Mouse (Mus musculus) heart, embryonic 12.5 days (tissue): ENCODE measurements around the gene Spock2. TPM values are rescaled to one million over a fixed set of nuclear protein-coding genes. Genes with fewer than 3 reads are reported as not detected.
"Not testable (repeated sequence)": the region's sequence is repeated elsewhere in the genome, so short reads cannot be mapped to it uniquely, and the experiment has no call there.

Experiments used
- ATAC-seq: fragments of 200-750 bp; cut with Nextera tagmentation; 2 replicates; pipeline ENCODE4 v1.8.0; 2017; ENCODE audit warnings: moderate TSS enrichment, moderate library complexity; ENCODE audit not compliant: insufficient number of reproducible peaks, low FRiP score
- H3K27ac ChIP-seq: fragments of 300-500 bp; sonication (generic); 2 replicates; pipeline ENCODE4 v1.5.1; 2016; ENCODE audit warnings: mild to moderate bottlenecking, moderate library complexity; ENCODE audit not compliant: poor library complexity, severe bottlenecking
- H3K27me3 ChIP-seq: fragments of 300-500 bp; sonication (generic); replicated peaks from 2 replicates; pipeline ENCODE4 v1.6.1; 2016; ENCODE audit warnings: mild to moderate bottlenecking, moderate library complexity
- H3K36me3 ChIP-seq: fragments of 300-500 bp; sonication (generic); 2 replicates; pipeline ENCODE4 v1.6.1; 2016; ENCODE audit warnings: mild to moderate bottlenecking, moderate library complexity
- H3K4me1 ChIP-seq: fragments of 300-500 bp; sonication (generic); replicated peaks from 2 replicates; pipeline ENCODE4 v1.6.1; 2016; ENCODE audit warnings: mild to moderate bottlenecking
- H3K4me2 ChIP-seq: fragments of 300-500 bp; sonication (generic); 2 replicates; pipeline ENCODE4 v1.6.1; 2016; ENCODE audit warnings: mild to moderate bottlenecking, moderate library complexity
- H3K4me3 ChIP-seq: fragments of 300-500 bp; sonication (generic); 2 replicates; pipeline ENCODE4 v1.5.1; 2016; ENCODE audit warnings: mild to moderate bottlenecking
- H3K9ac ChIP-seq: fragments of 300-500 bp; sonication (generic); 2 replicates; pipeline ENCODE4 v1.6.1; 2016; ENCODE audit warnings: mild to moderate bottlenecking, moderate library complexity
- H3K9me3 ChIP-seq: fragments of 300-500 bp; sonication (generic); replicated peaks from 2 replicates; pipeline ENCODE4 v1.6.1; 2016; ENCODE audit warnings: mild to moderate bottlenecking, moderate library complexity
- WGBS: fragments of 180-500 bp; shearing (Covaris S2); methylation state at CpG from one replicate; pipeline ENCODE4 v1.1.7; 2016; 5-methylcytosine and 5-hydroxymethylcytosine counted together
- microRNA-seq: library from miRNA; unstranded; fragments of <30 nt; microRNA quantifications from one replicate; pipeline ENCODE4, GENCODE M21; 2017
- polyA plus RNA-seq: library from polyadenylated mRNA; unstranded; fragments of >200 nt; fragmentation: Nextera tagmentation; extraction: Ambion mirVana; gene quantifications from 2 replicates; pipeline ENCODE4 v1.2.1, GENCODE M21; 2016

The Spock2 gene
- polyA plus RNA-seq, 1 experiment from 2014 or later = 2.3 TPM

- Histone ChIP-seq H3K9me3 (no peaks in the 10 kb centered on the region), H3K27me3 (no peaks in the 10 kb centered on the region), H3K36me3 (no peaks in the 10 kb centered on the region), H3K4me2 (no peak overlapping the region), H3K4me3 (no peak overlapping the region), H3K27ac (no peak overlapping the region), H3K9ac (no peak overlapping the region), H3K4me1 (no peaks in the 10 kb centered on the region)
- WGBS = 67% methylated on average over 10 of the region's 10 CpGs
- ATAC-seq = no peak
Observed at GRCm38 (mm10) chr10:60170326-60171089, 64.5 kb downstream of the Spock2 start.

GRCm38 (mm10) chr10:60171368-60171767, 65.3 kb downstream of the Spock2 start:
- Histone ChIP-seq H3K4me3 (no peak overlapping the region), H3K9ac (no peak overlapping the region), H3K4me2 (no peak overlapping the region), H3K27me3 (no peaks in the 10 kb centered on the region), H3K4me1 (no peaks in the 10 kb centered on the region), H3K36me3 (no peaks in the 10 kb centered on the region), H3K9me3 (no peaks in the 10 kb centered on the region), H3K27ac (no peak overlapping the region)
- 87% methylated on average over 5 of the region's 5 CpGs for WGBS
- no peak for ATAC-seq

GRCm38 (mm10) chr10:60172306-60172705, 66.3 kb downstream of the Spock2 start:
- WGBS = 83% methylated on average over 4 of the region's 4 CpGs
- H3K9me3 ChIP-seq = no peaks in the 10 kb centered on the region
- H3K27me3 ChIP-seq = no peaks in the 10 kb centered on the region
- no peaks in the 10 kb centered on the region for H3K36me3 ChIP-seq
- no peak overlapping the region for H3K4me3 ChIP-seq
- no peak overlapping the region for H3K9ac ChIP-seq
- ATAC-seq = no peak
- H3K4me2 ChIP-seq = no peak overlapping the region
- H3K27ac ChIP-seq = no peak overlapping the region
- H3K4me1 ChIP-seq = no peaks in the 10 kb centered on the region

- no peaks in the 10 kb centered on the region for H3K36me3 ChIP-seq
- no peak overlapping the region for H3K4me3 ChIP-seq
- H3K27ac ChIP-seq = no peak overlapping the region
- 64% methylated on average over 10 of the region's 10 CpGs for WGBS
- no peak overlapping the region for H3K9ac ChIP-seq
- H3K27me3 ChIP-seq = no peaks in the 10 kb centered on the region
- H3K4me1 ChIP-seq = no peaks in the 10 kb centered on the region
- no peak overlapping the region for H3K4me2 ChIP-seq
- no peaks in the 10 kb centered on the region for H3K9me3 ChIP-seq
- ATAC-seq = no peak
Observed at GRCm38 (mm10) chr10:60173035-60173434, 67.0 kb downstream of the Spock2 start.

GRCm38 (mm10) chr10:60174506-60174905, 68.5 kb downstream of the Spock2 start:
- WGBS = 39% methylated on average over 3 of the region's 3 CpGs
- no peak overlapping the region for H3K27ac ChIP-seq
- no peak overlapping the region for H3K9ac ChIP-seq

GRCm38 (mm10) chr10:60175306-60175705, 69.3 kb downstream of the Spock2 start:
- H3K4me1 ChIP-seq, H3K27me3 ChIP-seq, H3K27ac ChIP-seq, H3K9ac ChIP-seq, H3K4me3 ChIP-seq, ATAC-seq, H3K9me3 ChIP-seq, H3K4me2 ChIP-seq, H3K36me3 ChIP-seq: not testable (repeated sequence)
- WGBS = 84% methylated on average over 9 of the region's 9 CpGs

More at GRCm38 (mm10) chr10:60174506-60174905, 68.5 kb downstream of the Spock2 start:
- H3K4me3 ChIP-seq = no peak overlapping the region
- no peaks in the 10 kb centered on the region for H3K27me3 ChIP-seq
- H3K9me3 ChIP-seq = no peaks in the 10 kb centered on the region
- no peak overlapping the region for H3K4me2 ChIP-seq
- H3K4me1 ChIP-seq = no peaks in the 10 kb centered on the region
- no peaks in the 10 kb centered on the region for H3K36me3 ChIP-seq
- ATAC-seq = no peak

Small RNA genes lying within 50 kb of the gene (microRNA-seq; reads per million reads assigned to microRNA genes)
- not detected for gene Mir6906

Other genes with a start within 250 kb of the Spock2 start
- gene Dnajb12, start 226.7 kb upstream of the Spock2 start, polyA plus RNA-seq = 31.4 and 32.8 TPM in 2 replicates
- 23.9 and 25.7 TPM in 2 replicates for gene Ddit4, start 154.4 kb upstream of the Spock2 start, polyA plus RNA-seq
- 33.2 and 33.8 TPM in 2 replicates for gene Ascc1, start 103.4 kb upstream of the Spock2 start, polyA plus RNA-seq
- 79.4 and 84.7 TPM in 2 replicates for gene Anapc16, start 103.1 kb upstream of the Spock2 start, polyA plus RNA-seq
- 0.69 and 0.72 TPM in 2 replicates for gene Chst3, start 113.0 kb downstream of the Spock2 start, polyA plus RNA-seq
- 95.6 and 100.0 TPM in 2 replicates for gene Psap, start 171.4 kb downstream of the Spock2 start, polyA plus RNA-seq
- gene Vsir, start 240.6 kb downstream of the Spock2 start, polyA plus RNA-seq = 1.8 TPM in 2 replicates